Mouse (Mus musculus) kidney, postnatal 10 days (tissue): ENCODE data around the gene Dlgap3.
A peak's percentile ranks its signal among the peaks of the same experiment; 100 is the strongest.

Experiments used
- DNase-seq: peaks from one replicate; pipeline ENCODE4 v3.0.0; 2021; ENCODE audit warnings: mixed read lengths

Dlgap3 gene

GRCm38 (mm10) chr4:127223755-127224154, 54.8 kb downstream of the Dlgap3 start:
- DNase-seq = no peak

- no peak for DNase-seq
Measured at GRCm38 (mm10) chr4:127224444-127225100, 55.6 kb downstream of the Dlgap3 start.

- DNase-seq = no peak
Measured at GRCm38 (mm10) chr4:127226067-127226466, 57.1 kb downstream of the Dlgap3 start.

- no peak for DNase-seq
Measured at GRCm38 (mm10) chr4:127227051-127227673, 58.2 kb downstream of the Dlgap3 start.

GRCm38 (mm10) chr4:127232028-127232427, 63.0 kb downstream of the Dlgap3 start:
- no peak for DNase-seq

GRCm38 (mm10) chr4:127232551-127232950, 63.5 kb downstream of the Dlgap3 start:
- no peak for DNase-seq

GRCm38 (mm10) chr4:127233416-127234125, 64.6 kb downstream of the Dlgap3 start:
- DNase-seq = no peak

GRCm38 (mm10) chr4:127235742-127236487, 66.9 kb downstream of the Dlgap3 start:
- DNase-seq = peak; percentile 94

- DNase-seq = peak; percentile 16
Measured at GRCm38 (mm10) chr4:127236631-127237030, 67.6 kb downstream of the Dlgap3 start.

- DNase-seq = no peak
Measured at GRCm38 (mm10) chr4:127237271-127237670, 68.3 kb downstream of the Dlgap3 start.

- DNase-seq = no peak
Measured at GRCm38 (mm10) chr4:127242696-127243095, 73.7 kb downstream of the Dlgap3 start.

GRCm38 (mm10) chr4:127243552-127243951, 74.5 kb downstream of the Dlgap3 start, which contains the start of gene Smim12:
TSS of gene Smim12 (plus strand) at chr4:127243784.
- peak; percentile 100 for DNase-seq

GRCm38 (mm10) chr4:127243953-127244352, 74.9 kb downstream of the Dlgap3 start:
- DNase-seq = no peak

- peak; percentile 98 for DNase-seq
Measured at GRCm38 (mm10) chr4:127249701-127250349, 80.8 kb downstream of the Dlgap3 start.

- DNase-seq = peak; percentile 82
Measured at GRCm38 (mm10) chr4:127251963-127252585, 83.1 kb downstream of the Dlgap3 start.

- DNase-seq = peak; percentile 22
Measured at GRCm38 (mm10) chr4:127256739-127257138, 87.7 kb downstream of the Dlgap3 start.

GRCm38 (mm10) chr4:127258186-127258897, 89.3 kb downstream of the Dlgap3 start:
- DNase-seq = no peak

GRCm38 (mm10) chr4:127261601-127262000, 92.6 kb downstream of the Dlgap3 start:
- no peak for DNase-seq

GRCm38 (mm10) chr4:127263438-127264182, 94.6 kb downstream of the Dlgap3 start:
- DNase-seq = peak; percentile 37

GRCm38 (mm10) chr4:127264183-127264554, 95.2 kb downstream of the Dlgap3 start:
- DNase-seq = no peak
